Mouse (Mus musculus) brain, embryonic 18.5 days (tissue): ENCODE data around the gene Nicn1.
"Not testable (repeated sequence)": the region's sequence is repeated elsewhere in the genome, so short reads cannot be mapped to it uniquely, and the experiment has no call there.

ENCODE experiments used
- DNase-seq: peaks from one replicate; pipeline ENCODE4 v3.0.0-alpha.2; 2012; ENCODE audit warnings: low read depth, low spot score

The Nicn1 gene

GRCm38 (mm10) chr9:108290016-108290750 is at the start of gene Nicn1:
Gene Nicn1, plus strand, starts transcription at chr9:108290429.
- DNase-seq = peak; percentile 98

DNA sequence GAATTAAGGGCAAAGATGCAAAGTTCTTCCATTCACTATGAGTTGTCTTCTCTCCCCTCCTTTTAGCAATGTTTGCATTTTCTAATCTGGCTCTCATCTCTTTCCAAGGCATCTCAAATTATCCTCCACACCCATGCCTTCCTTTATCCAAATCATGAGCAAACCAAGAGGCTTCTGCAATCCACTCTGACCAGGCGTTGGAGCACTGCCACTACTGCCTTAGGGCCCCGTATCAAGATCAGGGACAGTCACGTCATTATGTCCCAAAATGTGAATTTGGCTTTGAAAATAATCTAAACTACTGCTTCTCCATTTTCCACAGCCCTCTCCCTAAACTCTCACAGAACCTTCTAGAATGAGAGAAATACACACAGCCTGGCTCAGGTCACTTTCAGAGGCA is 45.7 kb upstream of the Nicn1 start:
- no peak for DNase-seq

- no peak for DNase-seq
Observed at GRCm38 (mm10) chr9:108244984-108245383, 45.2 kb upstream of the Nicn1 start.

GRCm38 (mm10) chr9:108248957-108249356 is 41.3 kb upstream of the Nicn1 start:
- DNase-seq = no peak

GRCm38 (mm10) chr9:108251877-108252276 is 38.4 kb upstream of the Nicn1 start:
- DNase-seq = no peak

- no peak for DNase-seq
Observed at GRCm38 (mm10) chr9:108252766-108253165, 37.5 kb upstream of the Nicn1 start.

GRCm38 (mm10) chr9:108260526-108260925 is 29.7 kb upstream of the Nicn1 start:
- no peak for DNase-seq

DNA sequence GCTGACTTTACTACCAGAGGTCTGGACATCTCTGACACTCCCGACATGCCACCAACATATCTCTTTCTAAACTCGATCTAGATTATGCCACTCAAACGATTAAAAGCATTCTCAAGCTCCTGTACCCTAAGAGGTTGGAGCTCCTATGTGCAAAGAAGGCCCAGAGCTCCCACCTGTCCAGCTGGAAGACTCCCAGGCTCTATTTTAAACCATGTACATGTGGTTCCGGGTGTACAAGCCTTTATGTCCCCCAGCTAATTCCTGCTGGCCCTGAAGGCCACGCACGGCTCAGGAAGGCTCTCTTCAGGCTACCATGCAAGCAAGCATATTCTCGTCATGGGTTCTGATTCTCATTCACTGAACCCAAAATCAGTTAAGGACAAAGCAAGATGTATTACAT is 28.4 kb upstream of the Nicn1 start:
- DNase-seq = no peak

DNA sequence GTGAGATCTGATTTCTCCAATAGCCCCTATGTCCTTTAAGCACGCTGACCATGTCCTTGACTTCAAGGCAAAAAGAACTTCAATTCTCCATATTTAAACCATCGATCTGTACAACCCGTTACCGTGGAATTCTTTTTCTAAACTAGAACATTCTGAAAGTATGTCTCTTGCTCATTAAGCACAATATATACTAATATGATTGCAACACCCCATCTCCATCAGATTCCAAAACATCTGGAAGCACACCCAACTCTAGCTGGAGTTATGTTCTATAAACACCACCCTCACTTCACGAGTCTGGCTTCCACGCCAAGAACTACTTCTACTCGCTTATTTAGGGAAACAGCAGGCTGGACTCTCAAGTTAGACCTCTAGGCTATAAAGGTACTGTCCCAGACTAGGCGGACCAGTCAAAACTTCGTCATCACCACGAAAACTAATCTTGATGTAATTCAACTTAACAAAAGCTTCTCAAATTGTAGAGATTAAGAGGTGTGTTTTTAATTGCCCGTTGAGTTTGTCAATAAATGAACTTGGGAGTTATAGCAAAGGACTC is 27.7 kb upstream of the Nicn1 start:
- DNase-seq = no peak

DNA sequence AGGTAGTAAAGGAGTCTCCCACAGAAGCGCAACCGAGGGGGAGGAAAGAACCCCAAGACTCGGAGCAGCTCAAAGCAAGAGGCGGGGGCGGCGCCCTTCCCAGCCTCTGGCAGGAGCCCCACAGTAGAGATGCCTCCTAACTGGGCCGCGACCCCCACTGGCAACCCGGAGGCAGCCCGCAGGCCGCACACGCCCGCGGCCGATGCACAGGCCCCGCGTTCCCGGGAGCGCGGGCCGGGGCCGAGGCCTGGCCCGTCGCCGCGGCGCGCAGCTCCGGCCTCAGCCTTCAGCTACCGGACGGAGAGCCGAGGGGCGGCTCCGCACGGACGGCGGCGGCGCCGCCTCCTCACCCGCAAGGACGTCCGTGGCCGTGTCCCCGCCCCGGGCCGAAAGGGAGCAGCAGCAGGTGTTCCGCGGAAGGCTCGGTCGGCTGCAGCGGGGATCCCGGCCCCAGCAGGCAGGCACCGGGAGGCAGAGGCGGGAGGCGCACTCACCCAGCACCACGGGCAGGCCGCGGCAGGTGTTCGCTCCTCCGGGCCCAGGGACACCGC is 27.0 kb upstream of the Nicn1 start:
- DNase-seq = peak; percentile 6

- DNase-seq = peak; percentile 92
Observed at GRCm38 (mm10) chr9:108263690-108264190, 26.5 kb upstream of the Nicn1 start, which contains the start of gene Dag1. Gene Dag1, minus strand, starts transcription at chr9:108263958.

GRCm38 (mm10) chr9:108264191-108264921 is 25.9 kb upstream of the Nicn1 start:
- DNase-seq = no peak

GRCm38 (mm10) chr9:108266261-108266935 is 23.8 kb upstream of the Nicn1 start:
- no peak for DNase-seq

DNA sequence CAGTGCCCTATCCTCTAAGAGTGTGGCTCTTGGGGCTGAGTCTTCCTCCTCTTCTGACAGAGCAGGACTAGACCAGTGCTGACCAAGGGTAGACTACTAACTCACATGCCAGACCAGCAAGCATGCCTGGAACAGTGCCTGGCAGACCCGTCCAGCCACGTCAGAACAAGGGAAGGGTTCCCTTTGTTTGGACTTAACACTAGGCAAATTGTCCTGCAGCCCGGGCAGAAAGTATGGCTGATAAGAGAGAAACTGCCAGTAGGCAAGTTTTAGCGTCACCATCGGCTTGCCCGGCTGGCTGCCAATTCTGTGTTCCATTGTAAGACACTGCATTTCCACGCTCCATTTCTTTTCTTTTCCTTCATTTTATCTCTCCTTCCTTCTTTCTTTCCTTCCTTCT is 22.5 kb upstream of the Nicn1 start:
- no peak for DNase-seq

GRCm38 (mm10) chr9:108268701-108269100 is 21.5 kb upstream of the Nicn1 start:
- DNase-seq = not testable (repeated sequence)

DNA sequence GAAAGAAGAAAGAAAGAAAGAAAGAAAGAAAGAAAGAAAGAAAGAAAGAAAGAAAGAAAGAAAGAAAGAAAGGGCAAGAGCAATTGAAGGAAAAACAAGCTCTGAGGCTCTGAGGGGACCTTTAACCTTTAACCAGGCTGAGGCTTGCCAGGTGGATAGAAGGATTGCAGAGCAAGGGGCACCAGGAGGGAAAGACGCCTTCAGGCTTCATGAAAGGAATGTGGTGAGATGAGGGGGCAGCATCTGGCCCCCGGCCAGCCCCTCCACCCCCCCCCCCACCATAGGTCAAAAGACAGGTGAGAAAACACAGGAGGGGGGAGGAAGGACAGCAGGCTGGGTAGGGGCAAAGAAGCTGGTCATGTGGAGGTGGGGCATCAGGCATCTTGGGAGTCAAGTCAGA is 18.3 kb upstream of the Nicn1 start:
- DNase-seq = no peak

DNA sequence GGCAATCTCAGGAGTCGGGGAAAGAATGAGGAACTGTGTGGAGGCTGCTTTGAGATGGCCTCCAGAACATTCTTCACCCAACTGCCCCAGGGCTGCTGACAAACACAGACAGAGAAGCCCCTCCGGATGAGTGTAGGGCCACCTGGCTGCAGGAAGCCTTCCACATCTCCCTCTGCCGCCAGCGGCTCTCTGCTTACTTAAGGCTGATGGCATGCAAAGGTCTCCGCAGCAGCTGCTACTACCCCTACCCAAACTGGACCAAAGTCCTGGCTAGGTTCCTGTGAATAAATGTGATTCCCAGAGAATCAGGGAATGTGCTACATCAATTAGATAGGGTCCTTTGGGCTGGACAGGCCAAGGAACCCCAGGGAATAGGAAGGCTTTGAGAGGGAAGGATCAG is 17.5 kb upstream of the Nicn1 start:
- no peak for DNase-seq

- no peak for DNase-seq
Observed at GRCm38 (mm10) chr9:108273485-108273884, 16.7 kb upstream of the Nicn1 start.

DNA sequence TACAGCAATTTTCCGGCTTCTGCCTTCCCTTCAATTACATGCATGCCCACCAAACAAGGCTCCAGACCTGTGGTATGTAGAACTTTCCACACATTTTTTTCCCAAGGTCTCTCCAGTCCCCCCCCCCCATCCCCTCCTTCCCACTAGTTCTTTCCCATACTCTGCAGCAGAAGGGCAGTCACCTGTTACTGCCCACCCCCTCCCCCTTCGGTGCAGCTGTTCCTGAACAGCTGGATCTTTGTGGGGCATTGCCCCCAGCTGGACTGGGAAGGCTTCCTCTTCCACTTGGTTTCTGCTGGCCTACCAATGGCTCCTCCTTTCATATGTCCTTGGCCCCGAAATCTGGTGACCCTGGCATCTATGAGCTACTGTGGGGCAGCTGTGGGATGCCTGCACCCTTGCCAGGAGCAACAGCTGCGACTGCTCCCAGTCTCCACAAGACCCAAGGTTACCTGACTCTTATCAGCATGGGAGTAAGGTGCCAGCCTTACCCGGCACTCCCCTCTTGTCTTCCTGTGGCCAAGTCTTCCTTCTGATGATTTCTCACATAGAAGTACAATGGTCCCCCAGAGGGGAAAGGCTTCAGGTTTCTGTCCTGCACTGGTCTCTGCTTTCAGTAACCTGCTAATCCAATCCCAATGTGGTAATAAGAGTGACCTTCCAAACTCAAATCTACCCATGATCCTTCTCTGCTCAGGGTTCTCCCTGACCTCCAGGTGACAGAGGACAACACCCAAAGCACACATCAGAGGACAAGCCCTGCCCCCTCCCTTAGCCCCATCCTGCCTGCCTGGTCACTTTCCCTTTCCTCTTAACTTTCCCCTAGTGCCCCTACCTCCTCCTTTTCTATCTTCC is 15.5 kb upstream of the Nicn1 start:
- DNase-seq = no peak

- no peak for DNase-seq
Observed at GRCm38 (mm10) chr9:108275331-108275659, 14.9 kb upstream of the Nicn1 start.
